26 mouse cellular contexts compared by ENCODE assay signal in the genomic region with DNA sequence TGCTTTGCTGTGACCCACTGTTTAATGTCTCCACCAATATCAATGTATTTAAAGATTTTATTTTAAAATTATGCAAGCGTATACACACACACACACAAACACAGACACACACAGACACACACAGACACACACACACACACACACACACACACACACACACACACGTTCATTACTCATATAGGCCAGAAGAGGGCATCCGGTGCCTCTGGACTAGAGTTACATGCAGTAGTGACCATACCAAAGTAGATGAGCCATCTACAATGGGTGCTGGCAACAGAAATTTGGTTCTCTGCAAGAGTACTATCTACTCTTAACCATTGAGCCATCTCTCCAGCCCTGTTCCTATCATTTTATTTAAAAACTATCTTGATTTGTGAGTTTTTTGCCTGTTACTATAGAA.
DNase-seq lines count a peak whose midpoint lies in the region; ATAC-seq and TF ChIP-seq lines count a peak whose summit lies in the region.
"Had no signal": no experiment of that assay in that cellular context is flagged by ENCODE, and none has a peak within 500 bp of the region (broad histone marks: within the 10 kb centered on the region; RNA-seq: fewer than 3 reads in every experiment).

No protein-coding gene starts in this region.

- TF ChIP-seq POLR2A in lung, adult 2 months (IDR thresholded peaks at IDR 0.05; ENCODE audit: borderline replicate concordance, extremely low read depth, low read depth, low read length): no peak

- H3K4me2 ChIP-seq in kidney, postnatal 0 days (ENCODE audit: low read length): no peak overlapping the region
- no peak overlapping the region for H3K4me2 ChIP-seq in lung, postnatal 0 days (replicated peaks; ENCODE audit: low read depth, low read length)
- H3K4me2 ChIP-seq: heart, embryonic 12.5 days; hindbrain, embryonic 15.5 days; liver, embryonic 15.5 days; midbrain, embryonic 15.5 days had no signal

- no peak overlapping the region for H3K9ac ChIP-seq in kidney, postnatal 0 days (ENCODE audit: low read depth, low read length)
- no peak overlapping the region for H3K9ac ChIP-seq in lung, postnatal 0 days (replicated peaks; ENCODE audit: low read depth)
- H3K9ac ChIP-seq: heart, embryonic 12.5 days; hindbrain, embryonic 15.5 days; liver, embryonic 15.5 days; midbrain, embryonic 15.5 days had no signal

- no peak overlapping the region for H3K4me3 ChIP-seq in kidney, postnatal 0 days (replicated peaks; ENCODE audit: low read depth, low read length)
- no peak overlapping the region for H3K4me3 ChIP-seq in lung, postnatal 0 days (ENCODE audit: low read depth, low read length)
- no peak overlapping the region for H3K4me3 ChIP-seq in lung, adult 2 months (replicated peaks; ENCODE audit: extremely low read depth, low read depth, low read length)
- H3K4me3 ChIP-seq: erythroblast, embryonic 14.5 days; heart, embryonic 12.5 days; hindbrain, embryonic 15.5 days; liver, embryonic 15.5 days; midbrain, embryonic 15.5 days had no signal

- H3K36me3 ChIP-seq in kidney, postnatal 0 days (ENCODE audit: insufficient read depth, low read length): no peaks in the 10 kb centered on the region
- no peaks in the 10 kb centered on the region for H3K36me3 ChIP-seq in lung, postnatal 0 days (ENCODE audit: insufficient read depth, low read length)
- H3K36me3 ChIP-seq: heart, embryonic 12.5 days; hindbrain, embryonic 15.5 days; liver, embryonic 15.5 days; midbrain, embryonic 15.5 days had no signal

- peak; percentile 31; the same call in 1 of the 2 replicates for ATAC-seq in frontal cortex, adult (ENCODE audit: low TSS enrichment)
- ATAC-seq in kidney, postnatal 0 days (replicated peaks; ENCODE audit: low FRiP score, low read depth): no peak
- ATAC-seq in lung, postnatal 0 days: 0 out of 2 replicates have a peak, but pooled peaks have one; percentile 9
- ATAC-seq: CD4-positive, CD25-positive, alpha-beta regulatory T cell, adult 4 months; midbrain, embryonic 15.5 days had no signal

- no peaks in the 10 kb centered on the region for H3K9me3 ChIP-seq in kidney, postnatal 0 days (replicated peaks; ENCODE audit: low read length)
- H3K9me3 ChIP-seq in lung, postnatal 0 days (ENCODE audit: low read length): no peaks in the 10 kb centered on the region
- H3K9me3 ChIP-seq: hindbrain, embryonic 15.5 days; liver, embryonic 15.5 days; midbrain, embryonic 15.5 days had no signal

- 78% methylated on average over 3 of the region's 3 CpGs for WGBS in kidney, postnatal 0 days
- WGBS in lung, postnatal 0 days: 64% methylated on average over 3 of the region's 3 CpGs
- 72% methylated on average over 3 of the region's 3 CpGs for WGBS in lung, adult 2 months

- H3K27ac ChIP-seq in kidney, postnatal 0 days: no peak overlapping the region
- no peak overlapping the region for H3K27ac ChIP-seq in lung, postnatal 0 days (ENCODE audit: low read length)
- H3K27ac ChIP-seq: hindbrain, embryonic 15.5 days; liver, embryonic 15.5 days; midbrain, embryonic 15.5 days had no signal

- no peak for DNase-seq in frontal cortex, postnatal 25 days (ENCODE audit: low spot score in 2 of 2)
- DNase-seq in kidney, postnatal 0 days (ENCODE audit: low spot score): no peak
- no peak for DNase-seq in kidney, postnatal 25 days
- DNase-seq in lung, postnatal 0 days (ENCODE audit: low spot score): peak; percentile 14
- no peak for DNase-seq in lung, adult 2 months
- DNase-seq in urinary bladder, postnatal 10 days (ENCODE audit: low spot score): no peak
- DNase-seq: adrenal gland, postnatal 36 days; cerebellum, adult 2 months; cerebellum, postnatal 14 days; gastrocnemius, postnatal 25 days; heart, adult 11 months; heart, postnatal 10 days; layer of hippocampus, postnatal 36 days; left cerebral cortex, postnatal 4 days; lung, postnatal 10 days; right cerebral cortex, adult 18-20 months; spleen, adult 18-20 months; thymus, adult 18-20 months; thymus, postnatal 25 days had no signal

- TF ChIP-seq CTCF in kidney, postnatal 0 days (IDR thresholded peaks at IDR 0.05; ENCODE audit: low read depth): peak; percentile 52
- peak; percentile 41; the same call in 1 of the 2 replicates for TF ChIP-seq CTCF in lung, postnatal 0 days (IDR thresholded peaks at IDR 0.05)
- no peak for TF ChIP-seq CTCF in lung, adult 2 months (IDR thresholded peaks at IDR 0.05; ENCODE audit: insufficient read depth, low read length)

- TF ChIP-seq EP300 in lung, postnatal 0 days (IDR thresholded peaks at IDR 0.05): no peak

- no peaks in the 10 kb centered on the region for H3K4me1 ChIP-seq in kidney, postnatal 0 days (replicated peaks; ENCODE audit: insufficient read depth, low read length)
- H3K4me1 ChIP-seq in lung, postnatal 0 days (ENCODE audit: insufficient read depth, low read depth, low read length): no peaks in the 10 kb centered on the region
- H3K4me1 ChIP-seq in lung, adult 2 months (ENCODE audit: control insufficient read depth, insufficient read depth, low read length): no peaks in the 10 kb centered on the region
- H3K4me1 ChIP-seq: liver, embryonic 15.5 days had no signal

- H3K27me3 ChIP-seq in kidney, postnatal 0 days (ENCODE audit: insufficient read depth, low read length): no peaks in the 10 kb centered on the region
- H3K27me3 ChIP-seq in lung, postnatal 0 days (replicated peaks; ENCODE audit: insufficient read depth, low read length): no peaks in the 10 kb centered on the region
- H3K27me3 ChIP-seq: heart, embryonic 12.5 days; hindbrain, embryonic 15.5 days; liver, embryonic 15.5 days; midbrain, embryonic 15.5 days had no signal
